Mouse (Mus musculus): ENCODE results near the gene Ipo11.
"Not testable (repeated sequence)": the region's sequence is repeated elsewhere in the genome, so short reads cannot be mapped to it uniquely, and the experiment has no call there.

Gene Ipo11

GRCm38 (mm10) chr13:106936256-106937137 is at the start of gene Ipo11:
TSS of gene Ipo11 (minus strand) at chr13:106936958.
- DNase-seq = peak; percentile 89

GRCm38 (mm10) chr13:106961496-106961895 is 24.7 kb upstream of the Ipo11 start:
- no peak for DNase-seq

- no peak for DNase-seq
Observed at GRCm38 (mm10) chr13:106960557-106960956, 23.8 kb upstream of the Ipo11 start.

- no peak for DNase-seq
Observed at GRCm38 (mm10) chr13:106958286-106958685, 21.5 kb upstream of the Ipo11 start.

- DNase-seq = no peak
Observed at GRCm38 (mm10) chr13:106957554-106957953, 20.8 kb upstream of the Ipo11 start.

GRCm38 (mm10) chr13:106954880-106955279 is 18.1 kb upstream of the Ipo11 start:
- no peak for DNase-seq

GRCm38 (mm10) chr13:106947583-106947982 is 10.8 kb upstream of the Ipo11 start:
- DNase-seq = no peak

GRCm38 (mm10) chr13:106946594-106947540 is 10.1 kb upstream of the Ipo11 start, which contains the start of gene Dimt1:
TSS of gene Dimt1 (plus strand) at chr13:106947127.
- DNase-seq = peak; percentile 94

- DNase-seq = peak; percentile 22
Observed at GRCm38 (mm10) chr13:106945518-106945917, 8.8 kb upstream of the Ipo11 start.

- no peak for DNase-seq
Observed at GRCm38 (mm10) chr13:106942721-106943120, 6.0 kb upstream of the Ipo11 start.

- no peak for DNase-seq
Observed at GRCm38 (mm10) chr13:106941211-106941976, 4.6 kb upstream of the Ipo11 start.

GRCm38 (mm10) chr13:106937138-106937472 is 347 bp upstream of the Ipo11 start:
- DNase-seq = no peak

- DNase-seq = no peak
Observed at GRCm38 (mm10) chr13:106935871-106936255, 895 bp downstream of the Ipo11 start.

- no peak for DNase-seq
Observed at GRCm38 (mm10) chr13:106929201-106929600, 7.6 kb downstream of the Ipo11 start.

GRCm38 (mm10) chr13:106928296-106928695 is 8.5 kb downstream of the Ipo11 start:
- DNase-seq = no peak

- not testable (repeated sequence) for DNase-seq
Observed at GRCm38 (mm10) chr13:106925921-106926320, 10.8 kb downstream of the Ipo11 start.

- no peak for DNase-seq
Observed at GRCm38 (mm10) chr13:106918322-106919050, 18.3 kb downstream of the Ipo11 start.

- DNase-seq = no peak
Observed at GRCm38 (mm10) chr13:106913125-106913736, 23.5 kb downstream of the Ipo11 start.

GRCm38 (mm10) chr13:106910096-106910495 is 26.7 kb downstream of the Ipo11 start:
- DNase-seq = no peak

GRCm38 (mm10) chr13:106907273-106907672 is 29.5 kb downstream of the Ipo11 start:
- DNase-seq = peak; percentile 55

GRCm38 (mm10) chr13:106905154-106905553 is 31.6 kb downstream of the Ipo11 start:
- not testable (repeated sequence) for DNase-seq

GRCm38 (mm10) chr13:106904637-106905036 is 32.1 kb downstream of the Ipo11 start:
- DNase-seq = no peak

Measured in cerebellum, adult 11-12 months (tissue).